In genomic region chr5:140331615-140332512, GRCm38 (mm10) we compare ENCODE assay signal across 8 mouse cellular contexts. TPM values are rescaled to one million over a fixed set of nuclear protein-coding genes. Genes with fewer than 3 reads are reported as not detected.
DNase-seq lines count a peak whose midpoint lies in the region; ATAC-seq and TF ChIP-seq lines count a peak whose summit lies in the region.

Mrm2 (minus strand) TSS chr5:140331898.

- peak; percentile 67; the same call in 1 of the 2 replicates for TF ChIP-seq POLR2A in testis, adult 2 months (IDR thresholded peaks at IDR 0.05; ENCODE audit: control insufficient read depth, low read depth, low read length)

- H3K36me3 ChIP-seq in ES-E14 (ENCODE audit: control insufficient read depth, insufficient read depth, low read length, poor library complexity, severe bottlenecking): peaks cover 11% of the 10 kb centered on the region
- H3K36me3 ChIP-seq in forebrain, embryonic 15.5 days: peaks cover 18% of the 10 kb centered on the region
- no peaks in the 10 kb centered on the region for H3K36me3 ChIP-seq in neural tube, embryonic 14.5 days (ENCODE audit: control insufficient read depth, insufficient read depth, low read length)
- no peaks in the 10 kb centered on the region for H3K36me3 ChIP-seq in testis, adult 2 months (ENCODE audit: control insufficient read depth, insufficient read depth, low read length)

- in situ Hi-C loops in ES-E14 (cut with MboI; ENCODE audit: low sequenced_read_pairs in 2 of 2, unreplicated experiment in 2 of 2): no loop called here

- no peaks in the 10 kb centered on the region for H3K27me3 ChIP-seq in forebrain, embryonic 15.5 days
- H3K27me3 ChIP-seq in neural tube, embryonic 14.5 days (ENCODE audit: control insufficient read depth, insufficient read depth, low read length): no peaks in the 10 kb centered on the region
- no peaks in the 10 kb centered on the region for H3K27me3 ChIP-seq in testis, adult 2 months (ENCODE audit: control insufficient read depth, insufficient read depth, low read length)

- peak within 1 kb of the TSS; percentile 93 to 96 for H3K4me3 ChIP-seq in ES-E14 (ENCODE audit: insufficient read depth in 1 of 2, low read depth in 1 of 2, low read length in 2 of 2, poor library complexity in 1 of 2, severe bottlenecking in 1 of 2)
- H3K4me3 ChIP-seq in forebrain, embryonic 15.5 days: peak within 1 kb of the TSS; percentile 67
- H3K4me3 ChIP-seq in neural tube, embryonic 14.5 days (ENCODE audit: low read depth, low read length): peak within 1 kb of the TSS; percentile 57
- H3K4me3 ChIP-seq in testis, adult 2 months (ENCODE audit: control insufficient read depth, low read depth, low read length): peak within 1 kb of the TSS; percentile 91

- peak within 1 kb of the TSS; percentile 89 for H3K9ac ChIP-seq in ES-E14 (ENCODE audit: insufficient read depth, low read depth, low read length, poor library complexity, severe bottlenecking)
- H3K9ac ChIP-seq in forebrain, embryonic 15.5 days (replicated peaks): peak within 1 kb of the TSS; percentile 73
- H3K9ac ChIP-seq in neural tube, embryonic 14.5 days (replicated peaks; ENCODE audit: low read depth, low read length): peak within 1 kb of the TSS; percentile 77

- under 1% methylated on average over 39 of the region's 39 CpGs for WGBS in forebrain, embryonic 15.5 days
- WGBS in neural tube, embryonic 14.5 days: under 1% methylated on average over 39 of the region's 39 CpGs

- peak; percentile 89 for DNase-seq in ES-E14 (ENCODE audit: low read depth, low spot score)
- peak; percentile 71 for DNase-seq in cerebellum, adult 11-12 months
- DNase-seq in heart, postnatal 25 days (ENCODE audit: low spot score): peak; percentile 61
- peak; percentile 77 for DNase-seq in layer of hippocampus, adult 11-12 months (ENCODE audit: low spot score)
- peak; percentile 84 to 86 for DNase-seq in lung, adult 18-20 months

- peaks cover 0 to 4% of the 10 kb centered on the region in 2 experiments; a peak in 2 of 4 replicates for H3K4me1 ChIP-seq in ES-E14 (ENCODE audit: control insufficient read depth in 2 of 2, insufficient read depth in 2 of 2, low read length in 2 of 2, poor library complexity in 1 of 2)
- peaks cover 18% of the 10 kb centered on the region for H3K4me1 ChIP-seq in forebrain, embryonic 15.5 days
- peaks cover 7% of the 10 kb centered on the region; the same call in 1 of the 2 replicates for H3K4me1 ChIP-seq in neural tube, embryonic 14.5 days (ENCODE audit: control insufficient read depth, insufficient read depth, low read length)
- H3K4me1 ChIP-seq in testis, adult 2 months (ENCODE audit: control insufficient read depth, insufficient read depth, low read length): peaks cover 12% of the 10 kb centered on the region

- intact Hi-C loops in heart, postnatal 25 days (cut with DNase I): loop anchor here (5.0 kb wide), 1 partner anchor 80 kb away; no protein-coding TSS in a partner anchor

- TF ChIP-seq CTCF in testis, adult 2 months (IDR thresholded peaks at IDR 0.05; ENCODE audit: control insufficient read depth, insufficient read depth, insufficient replicate concordance, low read depth, low read length): peak; percentile 94

- H3K27ac ChIP-seq in ES-E14 (ENCODE audit: insufficient read depth, low read depth, low read length, poor library complexity, severe bottlenecking): peak within 1 kb of the TSS; percentile 93
- peak within 1 kb of the TSS; percentile 83 for H3K27ac ChIP-seq in forebrain, embryonic 15.5 days (replicated peaks)
- H3K27ac ChIP-seq in neural tube, embryonic 14.5 days (ENCODE audit: low read depth, low read length): peak within 1 kb of the TSS; percentile 75
- H3K27ac ChIP-seq in testis, adult 2 months (ENCODE audit: control insufficient read depth, insufficient read depth, low read depth, low read length): 0 out of 2 replicates have a peak within 1 kb of the TSS, but pooled peaks have one; percentile 8

- ATAC-seq in forebrain, embryonic 15.5 days (replicated peaks): peak; percentile 84
- ATAC-seq in neural tube, embryonic 14.5 days (ENCODE audit: low read depth): peak; percentile 86

- H3K9me3 ChIP-seq in ES-E14 (ENCODE audit: control insufficient read depth, insufficient read depth, low read depth, low read length): no peaks in the 10 kb centered on the region
- no peaks in the 10 kb centered on the region for H3K9me3 ChIP-seq in forebrain, embryonic 15.5 days
- H3K9me3 ChIP-seq in neural tube, embryonic 14.5 days (ENCODE audit: control insufficient read depth, low read length): no peaks in the 10 kb centered on the region

- H3K4me2 ChIP-seq in forebrain, embryonic 15.5 days (replicated peaks): peak within 1 kb of the TSS; percentile 75
- peak within 1 kb of the TSS; percentile 87 for H3K4me2 ChIP-seq in neural tube, embryonic 14.5 days (ENCODE audit: low read depth, low read length)

TF ChIP-seq in ES-E14, 5 proteins besides CTCF, POLR2A, EP300 and RAD21:
- no peak for TF ChIP-seq CHD2 (IDR thresholded peaks at IDR 0.05; ENCODE audit: low read depth, low read length)
- no peak for TF ChIP-seq ZC3H11A (IDR thresholded peaks at IDR 0.05; ENCODE audit: borderline replicate concordance, low read depth, low read length)
- TF ChIP-seq HCFC1 (IDR thresholded peaks at IDR 0.05; ENCODE audit: borderline replicate concordance, insufficient read depth, low read length): 0 out of 2 replicates have a peak, but pooled peaks have one; percentile 45
- TF ChIP-seq ZNF384 (IDR thresholded peaks at IDR 0.05; ENCODE audit: low read depth, low read length): peak; percentile 47; the same call in 1 of the 2 replicates

RNA-seq across cellular contexts. Expression of gene Mrm2, which starts in this region (rescaled TPM):
- 12.3 and 14.6 TPM in 2 replicates for total RNA-seq in ES-E14 (2012; rRNA removed)
- polyA plus RNA-seq in forebrain, embryonic 15.5 days (2015; fragmentation: Nextera tagmentation; extraction: Ambion mirVana): 21.3 and 22.1 TPM in 2 replicates
- 10 to 100 TPM; 11.0 to 12.8 TPM for total RNA-seq in heart, postnatal 25 days (2021)
- 22.3 and 22.7 TPM in 2 replicates for polyA plus RNA-seq in neural tube, embryonic 14.5 days (2014; fragmentation: Nextera tagmentation; extraction: Ambion mirVana)
- polyA plus RNA-seq in testis, adult 2 months (2012; rRNA removed): 1.5 and 1.7 TPM in 2 replicates

Comparison
In these comparisons a context has a peak if more than half of its experiments do, and no peak if none do; other contexts are left out.
1. Peak in every context shown above with its lines: DNase-seq, ATAC-seq, H3K4me3 ChIP-seq and H3K27ac ChIP-seq.
2. H3K27ac ChIP-seq: peak in every context shown above with its lines; median percentile 93 in ES-E14; 83 in forebrain, embryonic 15.5 days; 75 in neural tube, embryonic 14.5 days; 8 in testis, adult 2 months.